Comparison of ENCODE assay signal across 20 mouse cellular contexts in the genomic region with DNA sequence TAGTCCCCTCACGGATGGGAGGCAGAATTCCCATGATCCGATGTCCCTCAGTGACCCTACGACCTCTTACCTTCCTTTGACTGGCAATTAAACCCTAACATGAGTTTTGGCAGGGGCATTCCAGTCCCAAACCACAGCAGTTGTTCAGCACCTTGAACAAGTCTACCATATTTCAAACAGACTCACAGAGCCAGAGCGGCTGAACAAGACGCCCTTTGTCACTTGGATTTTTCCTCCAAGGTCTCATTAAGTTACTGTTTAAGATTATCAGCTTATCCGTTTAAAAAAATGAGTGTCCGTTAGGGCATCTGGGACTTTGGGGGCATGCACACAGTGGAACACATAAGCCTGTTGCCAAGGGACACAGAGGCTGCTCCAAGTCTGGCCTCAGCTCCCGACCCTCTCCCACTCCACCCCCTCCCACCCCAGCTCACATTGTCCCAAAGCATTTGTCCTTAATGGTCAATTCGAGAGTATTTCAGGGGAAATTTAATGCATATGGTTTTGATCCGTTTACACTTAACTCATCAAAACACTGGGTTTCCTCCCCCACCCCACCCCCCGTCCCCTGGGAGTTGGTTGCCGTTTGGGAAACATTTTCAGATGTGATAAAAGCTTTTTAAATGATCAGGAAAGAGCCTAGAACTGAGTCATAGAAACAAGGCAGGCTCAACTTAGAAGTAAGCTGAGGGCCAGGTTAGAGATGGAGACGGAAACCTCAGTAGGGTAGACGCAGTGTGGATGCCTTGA.
DNase-seq lines count a peak whose midpoint lies in the region; ATAC-seq and TF ChIP-seq lines count a peak whose summit lies in the region.
"Had no signal": no experiment of that assay in that cellular context is flagged by ENCODE, and none has a peak within 500 bp of the region (broad histone marks: within the 10 kb centered on the region; RNA-seq: fewer than 3 reads in every experiment).

No protein-coding gene starts in this region.

- H3K4me2 ChIP-seq in forebrain, embryonic 16.5 days (ENCODE audit: low read length) = no peak overlapping the region
- H3K4me2 ChIP-seq in heart, postnatal 0 days (ENCODE audit: low read depth, low read length) = no peak overlapping the region
- no peak overlapping the region for H3K4me2 ChIP-seq in embryonic facial prominence, embryonic 11.5 days (ENCODE audit: low read depth, low read length)
- H3K4me2 ChIP-seq in limb, embryonic 14.5 days (replicated peaks; ENCODE audit: low read depth, low read length, severe bottlenecking) = no peak overlapping the region
- H3K4me2 ChIP-seq: embryonic facial prominence, embryonic 15.5 days; liver, embryonic 13.5 days; lung, embryonic 15.5 days; midbrain, embryonic 13.5 days; neural tube, embryonic 13.5 days had no signal

- ATAC-seq in forebrain, embryonic 16.5 days = no peak
- no peak for ATAC-seq in heart, postnatal 0 days (ENCODE audit: insufficient read depth, low read depth)
- ATAC-seq in embryonic facial prominence, embryonic 11.5 days (replicated peaks; ENCODE audit: insufficient number of reproducible peaks, low FRiP score, low TSS enrichment, low read depth) = no peak
- 0 out of 2 replicates have a peak, but pooled peaks have one; percentile 29 for ATAC-seq in limb, embryonic 14.5 days (ENCODE audit: low FRiP score, low read depth)
- ATAC-seq: CD4-positive, CD25-positive, alpha-beta regulatory T cell, adult 4 months; midbrain, embryonic 13.5 days had no signal

- no peak for TF ChIP-seq EP300 in heart, postnatal 0 days (IDR thresholded peaks at IDR 0.05; ENCODE audit: low read depth)

- no peak for TF ChIP-seq CTCF in heart, postnatal 0 days (IDR thresholded peaks at IDR 0.05; ENCODE audit: low read depth)

- peaks cover 35% of the 10 kb centered on the region for H3K4me1 ChIP-seq in forebrain, embryonic 10.5 days
- H3K4me1 ChIP-seq in forebrain, embryonic 16.5 days (replicated peaks; ENCODE audit: control insufficient read depth, insufficient read depth, low read length) = no peaks in the 10 kb centered on the region
- no peaks in the 10 kb centered on the region for H3K4me1 ChIP-seq in heart, postnatal 0 days (ENCODE audit: control insufficient read depth, insufficient read depth)
- no peaks in the 10 kb centered on the region for H3K4me1 ChIP-seq in embryonic facial prominence, embryonic 11.5 days (ENCODE audit: control insufficient read depth, insufficient read depth, low read length)
- H3K4me1 ChIP-seq in limb, embryonic 14.5 days (ENCODE audit: control insufficient read depth, insufficient read depth, low read length) = peaks cover 17% of the 10 kb centered on the region; the same call in 1 of the 2 replicates
- H3K4me1 ChIP-seq: embryonic facial prominence, embryonic 15.5 days; liver, embryonic 13.5 days; neural tube, embryonic 13.5 days had no signal

- no peak overlapping the region for H3K9ac ChIP-seq in forebrain, embryonic 16.5 days (replicated peaks; ENCODE audit: low read depth, low read length)
- no peak overlapping the region for H3K9ac ChIP-seq in heart, postnatal 0 days (replicated peaks; ENCODE audit: low read depth, low read length)
- H3K9ac ChIP-seq in embryonic facial prominence, embryonic 11.5 days (replicated peaks; ENCODE audit: low read length) = no peak overlapping the region
- no peak overlapping the region for H3K9ac ChIP-seq in limb, embryonic 14.5 days (ENCODE audit: low read depth, low read length, severe bottlenecking)
- H3K9ac ChIP-seq: embryonic facial prominence, embryonic 15.5 days; liver, embryonic 13.5 days; lung, embryonic 15.5 days; midbrain, embryonic 13.5 days; neural tube, embryonic 13.5 days had no signal

- no peaks in the 10 kb centered on the region for H3K9me3 ChIP-seq in forebrain, embryonic 10.5 days
- H3K9me3 ChIP-seq in forebrain, embryonic 16.5 days (ENCODE audit: control insufficient read depth, low read length) = no peaks in the 10 kb centered on the region
- H3K9me3 ChIP-seq in heart, postnatal 0 days (replicated peaks; ENCODE audit: control insufficient read depth, low read length) = no peaks in the 10 kb centered on the region
- H3K9me3 ChIP-seq in embryonic facial prominence, embryonic 11.5 days (replicated peaks; ENCODE audit: control insufficient read depth, low read length) = no peaks in the 10 kb centered on the region
- no peaks in the 10 kb centered on the region for H3K9me3 ChIP-seq in limb, embryonic 14.5 days (ENCODE audit: control insufficient read depth, low read length)
- H3K9me3 ChIP-seq: embryonic facial prominence, embryonic 15.5 days; hindbrain, embryonic 10.5 days; liver, embryonic 13.5 days; lung, embryonic 15.5 days; midbrain, embryonic 13.5 days; neural tube, embryonic 13.5 days had no signal

- H3K36me3 ChIP-seq in forebrain, embryonic 10.5 days (replicated peaks) = no peaks in the 10 kb centered on the region
- no peaks in the 10 kb centered on the region for H3K36me3 ChIP-seq in forebrain, embryonic 16.5 days (ENCODE audit: control insufficient read depth, insufficient read depth)
- H3K36me3 ChIP-seq in heart, postnatal 0 days (replicated peaks; ENCODE audit: control insufficient read depth, insufficient read depth, low read length) = no peaks in the 10 kb centered on the region
- no peaks in the 10 kb centered on the region for H3K36me3 ChIP-seq in embryonic facial prominence, embryonic 11.5 days (replicated peaks; ENCODE audit: control insufficient read depth, insufficient read depth, low read depth, low read length)
- H3K36me3 ChIP-seq in limb, embryonic 14.5 days (ENCODE audit: control insufficient read depth, insufficient read depth, low read length) = no peaks in the 10 kb centered on the region
- H3K36me3 ChIP-seq: embryonic facial prominence, embryonic 15.5 days; hindbrain, embryonic 10.5 days; liver, embryonic 13.5 days; lung, embryonic 15.5 days; midbrain, embryonic 13.5 days; neural tube, embryonic 13.5 days had no signal

- 0 out of 2 replicates have a peak overlapping the region, but pooled peaks have one; percentile 25 for H3K27ac ChIP-seq in forebrain, embryonic 10.5 days
- H3K27ac ChIP-seq in forebrain, embryonic 16.5 days (ENCODE audit: low read length) = no peak overlapping the region
- no peak overlapping the region for H3K27ac ChIP-seq in heart, postnatal 0 days (ENCODE audit: low read depth)
- no peak overlapping the region for H3K27ac ChIP-seq in embryonic facial prominence, embryonic 11.5 days (replicated peaks; ENCODE audit: low read depth, low read length)
- H3K27ac ChIP-seq in limb, embryonic 14.5 days (replicated peaks; ENCODE audit: low read depth, low read length) = no peak overlapping the region
- H3K27ac ChIP-seq: embryonic facial prominence, embryonic 15.5 days; gastrocnemius, adult 2 months; hindbrain, embryonic 10.5 days; liver, embryonic 13.5 days; lung, embryonic 15.5 days; midbrain, embryonic 13.5 days; neural tube, embryonic 13.5 days had no signal

- DNase-seq in forebrain, embryonic 10.5 days (ENCODE audit: extremely low spot score, low spot score) = no peak
- DNase-seq in heart, postnatal 0 days (ENCODE audit: low spot score) = peak; percentile 9
- DNase-seq in heart, postnatal 25 days (ENCODE audit: low spot score) = no peak
- DNase-seq in embryonic facial prominence, embryonic 11.5 days (ENCODE audit: low spot score) = peak; percentile 71
- DNase-seq in limb, embryonic 14.5 days (ENCODE audit: low spot score) = no peak
- no peak for DNase-seq in spleen, adult 12 weeks (ENCODE audit: low spot score)
- DNase-seq in kidney, postnatal 36 days = no peak
- DNase-seq: cerebellum, adult 18-20 months; cerebellum, postnatal 36 days; gastrocnemius, adult 2 months; kidney, adult 2 months; kidney, postnatal 14 days; liver, embryonic 13.5 days had no signal

- intact Hi-C loops in heart, postnatal 25 days (cut with DNase I) = no loop called here

- H3K4me3 ChIP-seq in forebrain, embryonic 10.5 days = no peak overlapping the region
- no peak overlapping the region for H3K4me3 ChIP-seq in forebrain, embryonic 16.5 days (replicated peaks; ENCODE audit: low read length)
- no peak overlapping the region for H3K4me3 ChIP-seq in heart, postnatal 0 days (ENCODE audit: low read depth, low read length)
- H3K4me3 ChIP-seq in embryonic facial prominence, embryonic 11.5 days (ENCODE audit: low read depth, low read length) = no peak overlapping the region
- H3K4me3 ChIP-seq in limb, embryonic 14.5 days (replicated peaks; ENCODE audit: low read length) = no peak overlapping the region
- H3K4me3 ChIP-seq: embryonic facial prominence, embryonic 15.5 days; gastrocnemius, adult 2 months; hindbrain, embryonic 10.5 days; liver, embryonic 13.5 days; lung, embryonic 15.5 days; midbrain, embryonic 13.5 days; neural tube, embryonic 13.5 days had no signal

- H3K27me3 ChIP-seq in forebrain, embryonic 10.5 days (ENCODE audit: poor library complexity, severe bottlenecking) = peaks cover 68% of the 10 kb centered on the region
- H3K27me3 ChIP-seq in forebrain, embryonic 16.5 days (replicated peaks; ENCODE audit: control insufficient read depth, insufficient read depth, low read length) = peaks cover 14% of the 10 kb centered on the region
- H3K27me3 ChIP-seq in heart, postnatal 0 days (ENCODE audit: control insufficient read depth, insufficient read depth, low read length) = no peaks in the 10 kb centered on the region
- H3K27me3 ChIP-seq in embryonic facial prominence, embryonic 11.5 days (ENCODE audit: control insufficient read depth, insufficient read depth, low read length) = no peaks in the 10 kb centered on the region
- no peaks in the 10 kb centered on the region; the same call in 1 of the 2 replicates for H3K27me3 ChIP-seq in limb, embryonic 14.5 days (ENCODE audit: control insufficient read depth, insufficient read depth, low read length)
- H3K27me3 ChIP-seq: embryonic facial prominence, embryonic 15.5 days; liver, embryonic 13.5 days; lung, embryonic 15.5 days; midbrain, embryonic 13.5 days; neural tube, embryonic 13.5 days had no signal

- 63% methylated on average over 14 of the region's 14 CpGs for WGBS in forebrain, embryonic 10.5 days
- WGBS in forebrain, embryonic 16.5 days = 61% methylated on average over 14 of the region's 14 CpGs
- 62% methylated on average over 14 of the region's 14 CpGs for WGBS in heart, postnatal 0 days
- 33% methylated on average over 14 of the region's 14 CpGs for whole genome bisulfite sequencing in embryonic facial prominence, embryonic 11.5 days
- WGBS in limb, embryonic 14.5 days = 32% methylated on average over 14 of the region's 14 CpGs

- TF ChIP-seq POLR2A in limb, embryonic 14.5 days (IDR thresholded peaks at IDR 0.05; ENCODE audit: borderline replicate concordance, extremely low read depth, insufficient read depth, insufficient read length) = no peak

Comparison
In these comparisons a context has a peak if more than half of its experiments do, and no peak if none do; other contexts are left out.
1. DNase-seq: peak in heart, postnatal 0 days (single experiment) and embryonic facial prominence, embryonic 11.5 days (single experiment); none in forebrain, embryonic 10.5 days (single experiment), heart, postnatal 25 days (single experiment), limb, embryonic 14.5 days (single experiment), spleen, adult 12 weeks (single experiment) and kidney, postnatal 36 days (0 of 2).